Mouse (Mus musculus) heart, adult 18-20 months (tissue): Measurements from ENCODE around the gene Pold4. TPM values are rescaled to one million over a fixed set of nuclear protein-coding genes. Genes with fewer than 3 reads are reported as not detected.
A peak's percentile ranks its signal among the peaks of the same experiment; 100 is the strongest.
"Not testable (repeated sequence)": the region's sequence is repeated elsewhere in the genome, so short reads cannot be mapped to it uniquely, and the experiment has no call there.

Experiments used
- DNase-seq, 2 experiments: peaks; one replicate each; pipeline ENCODE4 v3.0.0; 2021 to 2022; ENCODE audit warnings: mixed read lengths in 1 of 2
- total RNA-seq, 2 experiments: library from RNA; stranded (reverse); gene quantifications; 2 replicates each; pipeline ENCODE4 v1.2.3; 2021

Pold4 gene
- total RNA-seq, 2 experiments from 2014 or later = 9.1 to 19.9 TPM

DNA sequence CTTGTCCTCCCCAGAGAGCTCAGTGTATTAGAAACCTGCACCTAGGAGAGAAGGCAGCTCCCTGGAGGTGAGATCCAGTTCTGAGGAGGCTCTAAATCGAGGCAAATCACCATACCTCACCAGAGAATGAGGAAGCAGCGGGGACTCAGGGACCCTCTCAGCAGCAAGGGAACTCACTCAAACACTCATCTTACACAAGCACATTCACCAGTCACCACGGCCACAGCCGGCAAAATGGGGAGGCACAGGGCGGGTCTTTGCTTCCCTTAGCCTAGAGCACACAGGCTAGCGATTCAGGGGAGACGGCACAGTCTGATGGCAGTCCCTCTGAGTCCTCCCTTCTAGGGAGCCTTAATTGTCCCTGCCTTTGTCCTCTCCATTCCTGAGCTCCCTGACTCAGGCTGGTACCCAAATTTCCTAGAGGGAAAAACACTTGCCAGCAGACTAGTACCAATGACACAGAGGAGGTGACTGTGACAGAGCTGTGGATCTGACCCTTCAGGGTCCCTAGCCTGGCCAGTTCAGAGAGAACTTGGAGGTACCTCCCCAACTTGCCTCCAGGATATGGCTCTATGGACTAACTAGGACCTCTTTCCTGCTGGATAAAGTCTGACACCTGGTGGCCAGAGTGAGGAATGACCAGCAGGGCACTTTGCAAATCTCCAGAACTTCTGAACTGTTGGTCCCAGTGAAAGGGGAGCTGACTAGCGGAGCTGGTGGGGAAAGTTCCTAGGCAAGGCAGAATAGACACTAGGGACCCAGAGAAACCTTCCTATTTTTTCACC lies 3.6 kb upstream of the Pold4 start:
- DNase-seq = peak; percentile 84 to 89

DNA sequence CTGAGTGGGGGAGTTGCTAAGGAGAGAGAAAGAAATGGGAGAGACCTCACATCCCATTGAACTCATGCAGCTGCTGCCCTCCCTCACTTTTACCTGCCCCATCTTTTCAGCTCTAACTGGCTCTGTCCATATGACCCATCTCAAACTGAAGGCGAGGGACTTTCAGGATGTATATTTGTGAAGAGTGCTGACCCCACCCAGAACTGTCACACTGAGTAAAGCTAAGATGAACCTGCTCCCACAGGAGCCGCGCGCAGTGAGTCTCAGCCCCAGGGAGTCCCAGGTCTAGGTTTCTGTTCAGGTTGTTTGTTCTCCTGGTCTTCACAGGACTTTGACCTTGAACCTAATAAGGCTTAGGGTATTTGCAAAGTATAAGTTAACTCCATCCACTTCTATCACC lies 2.8 kb upstream of the Pold4 start:
- DNase-seq = no peak

DNA sequence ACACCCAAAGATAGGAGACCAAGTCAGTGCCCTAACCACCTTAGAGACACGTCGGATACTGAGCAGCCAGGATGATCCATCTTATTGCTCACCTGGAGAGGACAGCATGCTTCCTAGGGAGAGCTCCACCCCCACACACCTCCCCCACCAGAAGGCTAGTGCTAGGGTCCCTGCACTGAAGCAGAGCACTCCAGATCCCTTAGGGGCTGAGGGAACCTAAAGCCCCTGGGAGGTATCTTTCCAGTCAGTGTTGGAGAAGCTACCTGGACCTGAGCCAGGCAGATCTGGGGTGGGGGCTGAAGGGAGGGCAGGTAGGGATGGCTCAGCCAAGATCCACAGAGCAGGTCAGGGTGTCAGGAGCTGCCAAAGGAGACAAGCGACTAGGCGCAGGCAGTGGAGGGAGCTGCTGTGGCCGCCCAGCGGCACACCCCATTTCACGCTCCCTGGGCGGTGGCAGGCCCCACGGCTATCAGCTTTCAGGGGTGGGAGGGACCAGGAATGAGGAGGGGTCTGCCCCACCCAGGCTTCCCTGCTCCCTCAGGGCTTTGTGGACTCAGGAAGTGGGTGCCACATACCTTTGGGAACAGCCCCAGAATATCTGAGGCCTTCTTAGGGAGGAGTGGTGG lies 2.1 kb upstream of the Pold4 start:
- DNase-seq = no peak

DNA sequence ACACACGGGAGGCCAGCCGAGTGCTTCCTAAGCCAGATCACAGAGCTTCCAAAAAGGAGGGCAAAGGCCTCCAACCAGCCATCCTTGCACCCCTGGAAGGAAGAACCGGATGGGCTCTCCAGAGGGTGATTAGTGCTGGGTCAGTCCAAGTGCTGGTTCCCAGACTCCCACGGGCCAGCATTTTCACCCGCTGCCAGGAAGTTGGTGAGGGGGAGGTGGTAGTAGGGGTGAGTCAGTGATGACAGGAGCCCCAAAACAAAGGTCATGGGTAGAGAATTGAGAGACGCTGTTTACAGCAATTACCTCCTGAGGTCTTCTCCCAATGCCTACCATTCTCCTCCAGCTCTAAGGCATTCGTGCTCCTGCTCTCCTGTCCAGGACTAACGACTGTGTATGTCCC lies 1.3 kb upstream of the Pold4 start:
- DNase-seq = peak; percentile 37 to 45

DNA sequence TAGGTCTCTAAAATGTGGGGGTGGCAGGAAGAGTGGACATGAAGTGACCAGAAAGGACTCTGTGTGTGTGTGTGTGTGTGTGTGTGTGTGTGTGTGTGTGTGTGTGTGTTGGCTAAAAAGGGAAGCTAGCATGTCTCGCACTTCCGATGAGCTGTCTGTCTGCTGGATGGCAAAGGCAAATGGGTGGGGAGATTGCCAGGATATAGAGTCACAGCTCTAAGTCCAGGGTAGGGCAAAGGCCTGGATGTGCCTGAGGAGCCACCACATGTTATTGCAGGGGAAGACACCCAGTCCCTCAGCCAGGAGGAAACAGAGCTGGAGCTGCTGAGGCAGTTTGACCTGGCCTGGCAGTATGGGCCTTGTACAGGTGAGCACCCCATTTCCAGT lies 480 bp downstream of the Pold4 start:
- peak in 1 of 2 experiments; percentile 74 for DNase-seq

DNA sequence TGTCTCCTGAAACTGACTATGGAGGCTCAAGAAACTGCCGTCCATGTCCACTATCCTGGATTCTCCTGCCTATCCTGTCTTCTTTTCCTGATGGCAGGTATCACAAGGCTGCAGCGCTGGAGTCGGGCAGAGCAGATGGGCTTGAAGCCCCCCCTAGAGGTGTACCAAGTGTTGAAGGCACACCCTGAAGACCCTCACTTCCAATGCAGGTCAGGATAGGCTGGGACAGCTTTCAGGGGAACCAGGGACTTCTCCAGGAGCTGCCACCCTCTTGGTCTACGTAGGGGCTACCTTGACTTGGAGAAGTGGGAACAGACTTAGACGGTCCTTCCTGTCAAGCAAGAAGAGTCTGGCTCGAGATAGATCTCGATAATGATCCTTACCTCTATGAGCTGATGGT lies 952 bp downstream of the Pold4 start:
- no peak for DNase-seq

DNA sequence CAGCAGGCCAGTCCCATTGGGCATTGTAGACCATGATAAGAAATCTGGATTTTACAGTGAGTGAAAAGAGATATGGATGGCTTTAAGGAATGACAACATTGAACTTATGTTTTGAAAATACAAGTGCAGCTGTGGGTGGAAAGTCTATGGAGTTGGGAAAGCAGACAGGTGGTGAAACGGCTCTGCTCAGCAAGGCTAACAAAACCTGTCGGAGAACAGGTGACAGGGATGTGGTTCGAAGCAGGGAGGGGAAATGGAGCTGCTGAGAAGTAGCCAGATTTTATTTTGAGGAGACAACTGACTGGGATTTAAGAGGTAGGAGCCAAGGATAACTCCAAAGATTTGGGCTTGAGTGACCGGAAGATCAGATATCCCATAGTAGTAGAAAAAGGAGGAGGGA lies 2.8 kb downstream of the Pold4 start:
- no peak for DNase-seq

DNA sequence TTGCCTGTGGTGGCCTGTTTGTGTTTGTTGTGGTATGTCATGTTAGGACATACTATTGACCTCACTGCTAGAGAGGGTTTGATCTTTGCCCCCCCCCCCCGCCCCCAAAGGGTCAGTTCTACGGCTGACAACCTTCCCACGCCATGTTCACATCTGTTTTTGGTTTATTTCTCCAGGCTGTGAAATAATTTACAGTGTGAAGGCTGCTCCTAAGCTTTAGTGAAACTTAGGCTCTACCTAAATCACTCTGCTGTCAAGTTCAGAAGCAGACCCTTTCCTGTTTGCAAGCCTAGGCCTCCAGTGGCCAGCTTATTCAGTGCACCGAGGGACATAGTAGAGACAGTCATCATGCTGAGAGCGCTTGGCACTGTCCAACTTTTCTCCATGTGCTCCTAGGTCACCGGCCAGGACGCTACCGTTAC lies 8.6 kb downstream of the Pold4 start:
- no peak for DNase-seq

DNA sequence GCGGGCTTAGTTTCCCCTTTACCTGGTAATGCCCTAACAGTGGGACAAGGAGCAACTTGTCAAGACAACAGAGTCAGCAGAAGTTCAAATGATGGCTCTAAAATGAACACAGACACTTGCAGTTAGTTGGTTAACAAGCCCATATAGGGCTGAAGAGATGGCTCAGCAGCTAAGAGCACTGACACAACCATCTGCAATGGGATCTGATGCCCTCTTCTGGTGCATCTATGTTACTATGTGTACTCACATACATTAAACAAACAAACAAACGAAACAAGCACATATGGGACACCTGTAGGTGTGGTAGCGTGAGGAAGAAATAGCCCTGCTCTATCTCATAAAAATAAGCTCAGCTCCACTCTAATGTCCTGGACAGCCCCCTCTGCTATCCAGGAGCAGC lies 10.7 kb downstream of the Pold4 start:
- DNase-seq = no peak

DNA sequence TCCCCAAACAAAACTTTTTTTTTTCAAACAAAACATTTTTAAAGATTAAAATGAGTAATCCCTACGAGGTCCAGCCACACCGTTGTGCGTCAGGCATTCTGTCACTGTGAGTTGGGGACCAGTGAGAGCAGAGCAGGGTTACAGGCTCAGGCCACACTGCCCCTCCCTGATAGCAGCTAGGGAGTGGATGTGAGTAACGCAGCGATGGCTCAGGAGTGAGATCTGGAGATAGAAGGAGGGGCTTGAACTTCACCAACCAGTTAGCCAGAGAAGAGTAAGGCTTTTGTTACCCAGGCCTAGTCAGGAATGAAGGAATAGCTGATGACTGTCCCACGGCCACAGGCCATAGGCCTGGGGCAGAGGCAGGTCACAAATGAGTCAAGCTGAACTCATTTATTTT lies 13.1 kb downstream of the Pold4 start:
- DNase-seq = no peak

DNA sequence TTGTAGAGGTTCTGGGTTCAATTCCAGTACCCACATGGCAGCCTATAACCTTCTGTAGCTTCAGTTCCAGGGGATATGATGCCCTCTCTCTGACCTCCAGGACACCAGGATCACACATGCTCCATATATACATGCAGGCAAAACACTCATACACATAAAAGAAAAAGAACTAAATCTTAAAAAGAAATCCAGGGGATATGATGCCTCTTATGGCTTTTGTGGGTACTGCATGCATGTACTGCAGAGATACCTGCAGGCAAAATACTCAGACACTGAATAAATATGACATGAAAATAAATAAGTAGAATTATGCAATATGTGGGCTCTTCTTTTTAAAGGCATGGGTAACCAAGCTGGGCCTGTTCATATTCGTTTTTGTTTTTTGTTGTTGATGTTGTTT lies 15.3 kb downstream of the Pold4 start:
- DNase-seq = no peak

DNA sequence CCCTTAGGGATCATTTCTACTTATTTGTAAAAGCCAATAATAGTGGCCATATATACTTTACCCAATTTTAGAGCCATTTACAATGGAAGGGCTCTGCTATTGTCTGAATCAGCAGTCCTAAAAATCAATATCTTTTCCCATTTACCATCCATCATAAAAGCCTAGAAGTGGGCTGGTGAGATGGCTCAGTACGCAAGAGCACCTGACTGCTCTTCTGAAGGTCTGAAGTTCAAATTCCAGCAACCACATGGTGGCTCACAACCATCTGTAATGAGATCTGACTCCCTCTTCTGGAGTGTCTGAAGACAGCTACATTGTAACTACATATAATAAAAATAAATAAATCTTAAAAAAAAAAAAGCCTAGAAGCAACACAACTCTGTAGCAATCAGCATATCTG lies 17.0 kb downstream of the Pold4 start:
- not testable (repeated sequence) for DNase-seq

DNA sequence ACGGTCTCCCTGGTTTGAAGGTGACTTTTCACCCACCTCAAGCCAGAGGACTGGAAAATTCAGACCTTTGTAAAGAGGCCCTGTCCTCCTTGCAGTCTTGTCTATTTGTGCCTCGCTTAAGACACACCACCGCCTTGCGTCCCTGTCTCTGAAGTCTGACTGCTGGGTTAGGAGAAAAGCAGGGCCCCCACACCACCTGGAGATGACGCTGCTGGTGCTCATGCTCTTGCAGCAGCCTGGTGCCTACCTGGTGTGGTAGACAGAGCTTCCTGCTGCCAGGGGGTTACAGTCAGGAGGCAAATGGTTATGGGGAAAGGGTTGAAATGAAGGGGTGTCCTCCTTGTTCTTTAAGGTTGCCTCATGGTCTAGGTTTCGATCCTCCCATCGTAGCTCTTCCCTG lies 22.5 kb downstream of the Pold4 start:
- DNase-seq = no peak

DNA sequence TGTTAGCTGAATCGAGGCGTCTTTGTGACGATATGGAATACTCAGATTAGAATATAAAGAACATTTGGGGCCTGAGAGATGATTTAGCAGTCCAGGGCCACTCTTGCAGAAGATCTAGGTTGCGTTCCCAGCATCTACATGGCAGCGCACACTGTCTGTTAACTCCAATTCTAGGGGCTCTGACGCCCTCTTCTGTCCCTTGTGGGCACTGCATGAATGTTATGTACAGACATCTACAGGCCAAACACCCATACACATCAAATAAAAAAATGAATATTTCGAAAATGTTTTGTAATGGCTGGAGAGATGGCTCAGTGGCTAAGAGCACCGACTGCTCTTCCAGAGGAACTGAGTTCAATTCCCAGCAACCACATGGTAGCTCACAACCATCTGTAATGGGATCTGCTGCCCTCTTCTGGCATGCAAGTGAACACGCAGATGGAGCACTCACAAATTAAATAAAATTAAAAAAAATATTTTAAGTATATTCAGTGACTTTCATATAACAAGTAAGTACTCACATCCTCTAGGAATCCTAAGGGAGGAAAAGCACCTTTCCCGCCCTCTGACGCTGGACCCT lies 24.0 kb downstream of the Pold4 start:
- no peak for DNase-seq

DNA sequence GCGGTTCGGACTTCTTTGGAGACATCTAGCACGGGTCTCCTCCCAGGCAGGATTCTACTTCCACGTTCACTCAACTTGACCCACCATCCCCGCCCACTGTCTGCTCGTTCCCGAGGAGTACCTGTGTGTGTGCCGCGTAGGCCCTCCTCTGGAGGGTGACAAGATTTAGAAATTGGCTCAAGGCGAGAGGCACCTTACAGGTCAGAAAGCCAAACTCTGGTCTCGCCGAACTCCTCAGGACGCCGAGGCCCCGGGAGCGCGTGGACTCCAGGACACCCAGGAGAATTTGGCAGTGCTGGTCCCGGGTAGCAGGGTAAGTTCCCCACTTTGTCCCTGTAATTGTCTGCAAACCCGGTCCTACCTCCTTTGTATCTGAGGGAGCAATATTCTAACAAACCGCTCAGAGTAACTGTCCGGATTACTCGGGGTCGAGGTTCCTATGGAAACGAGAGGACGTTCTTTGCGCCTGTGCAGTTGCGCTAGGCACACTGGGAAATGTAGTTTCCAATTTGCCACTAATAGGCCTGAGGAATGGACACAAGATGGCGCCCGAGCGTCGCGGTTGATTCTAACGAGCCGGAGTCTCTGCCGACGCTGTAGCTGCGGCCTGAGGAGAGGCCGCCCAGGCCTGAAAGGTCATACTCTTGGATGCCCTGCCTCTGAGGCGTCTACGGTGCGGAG lies 25.7 kb downstream of the Pold4 start:
- peak; percentile 95 to 98 for DNase-seq

DNA sequence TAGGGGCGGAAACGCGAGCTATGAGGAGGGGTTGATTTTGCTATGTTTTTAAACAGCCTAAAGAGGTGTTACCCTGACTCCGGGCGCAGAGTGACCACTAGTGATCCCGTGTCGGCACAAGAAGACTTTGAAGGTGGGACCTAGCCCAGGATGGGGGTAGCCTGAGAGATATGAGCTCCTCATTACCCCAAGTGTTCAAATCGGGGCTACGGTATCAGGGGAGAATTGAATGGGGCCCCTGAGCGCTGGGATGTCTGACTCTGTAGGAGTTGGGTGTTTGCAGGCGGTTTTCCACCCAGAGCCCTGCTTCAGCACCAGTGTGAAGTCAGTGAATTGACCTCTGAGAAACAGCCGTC lies 26.2 kb downstream of the Pold4 start:
- no peak for DNase-seq

DNA sequence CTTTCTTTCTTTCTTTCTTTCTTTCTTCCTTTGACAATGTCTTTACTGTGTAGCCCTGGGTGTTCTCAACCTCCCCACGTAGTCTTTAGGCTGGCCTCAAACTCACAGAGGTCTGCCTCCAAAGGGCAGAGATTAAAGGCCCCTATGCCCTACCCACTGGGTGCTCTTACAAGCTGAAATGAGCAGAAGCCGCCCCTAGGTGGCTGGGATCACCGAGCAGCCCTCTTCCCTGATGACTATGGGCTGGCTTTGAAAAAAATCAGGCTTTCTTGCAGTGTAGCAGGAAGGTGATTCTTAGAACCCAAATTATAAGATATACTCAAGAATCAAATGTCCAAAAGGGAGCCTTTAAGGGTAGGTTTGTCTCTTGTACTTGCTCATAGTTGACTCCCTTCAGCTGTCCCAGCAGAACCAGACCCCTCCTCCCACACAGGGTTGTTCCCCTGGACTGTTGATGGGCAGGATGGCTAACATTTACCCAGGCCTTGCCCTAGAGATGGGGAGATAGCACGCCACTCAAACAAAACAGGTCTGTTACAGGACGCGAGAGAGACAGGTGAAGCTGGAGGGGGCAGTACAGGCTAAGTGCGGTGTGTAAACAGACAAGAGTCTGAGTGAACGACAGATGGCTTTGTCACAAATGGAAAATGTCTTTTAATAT lies 29.5 kb downstream of the Pold4 start:
- no peak for DNase-seq

DNA sequence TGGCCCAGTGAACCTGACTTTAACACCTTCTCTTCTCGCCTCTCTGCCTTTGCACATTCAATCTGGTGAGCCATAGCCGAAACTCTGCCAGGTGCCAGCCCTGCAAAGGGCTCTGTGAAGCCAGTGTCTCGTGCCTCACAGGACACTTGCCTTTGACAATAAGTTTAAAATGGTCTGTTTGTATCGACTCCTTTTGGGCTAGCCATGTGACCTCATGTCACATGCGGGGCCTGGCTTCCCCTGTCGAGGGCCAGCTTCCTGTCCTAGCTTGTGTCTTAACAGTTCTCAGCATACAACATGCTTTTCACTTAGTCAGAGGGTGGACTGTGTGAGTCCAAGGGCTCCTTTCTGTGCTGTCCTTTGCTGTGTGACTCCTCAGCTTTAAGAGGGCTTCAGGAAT lies 31.1 kb downstream of the Pold4 start:
- DNase-seq = no peak

DNA sequence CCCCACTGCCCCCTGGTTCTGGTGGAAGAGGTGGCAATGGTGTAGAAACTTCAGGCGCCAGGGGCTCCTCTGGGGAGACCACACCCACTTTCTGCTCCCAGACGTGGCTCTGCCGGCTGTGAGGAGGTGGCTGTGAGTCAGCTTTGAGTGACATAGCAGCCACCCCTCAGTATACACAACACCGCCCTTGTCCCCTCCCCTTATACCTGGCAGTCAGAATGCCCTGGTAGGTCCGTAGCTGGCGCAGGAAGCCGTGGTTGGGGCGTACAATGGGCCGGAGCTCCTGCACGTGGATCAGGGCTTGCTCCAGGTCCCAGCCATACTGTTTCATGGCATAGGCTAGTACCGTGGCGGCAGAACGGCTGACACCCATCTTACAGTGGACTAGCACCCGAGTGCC lies 32.0 kb downstream of the Pold4 start:
- no peak for DNase-seq

DNA sequence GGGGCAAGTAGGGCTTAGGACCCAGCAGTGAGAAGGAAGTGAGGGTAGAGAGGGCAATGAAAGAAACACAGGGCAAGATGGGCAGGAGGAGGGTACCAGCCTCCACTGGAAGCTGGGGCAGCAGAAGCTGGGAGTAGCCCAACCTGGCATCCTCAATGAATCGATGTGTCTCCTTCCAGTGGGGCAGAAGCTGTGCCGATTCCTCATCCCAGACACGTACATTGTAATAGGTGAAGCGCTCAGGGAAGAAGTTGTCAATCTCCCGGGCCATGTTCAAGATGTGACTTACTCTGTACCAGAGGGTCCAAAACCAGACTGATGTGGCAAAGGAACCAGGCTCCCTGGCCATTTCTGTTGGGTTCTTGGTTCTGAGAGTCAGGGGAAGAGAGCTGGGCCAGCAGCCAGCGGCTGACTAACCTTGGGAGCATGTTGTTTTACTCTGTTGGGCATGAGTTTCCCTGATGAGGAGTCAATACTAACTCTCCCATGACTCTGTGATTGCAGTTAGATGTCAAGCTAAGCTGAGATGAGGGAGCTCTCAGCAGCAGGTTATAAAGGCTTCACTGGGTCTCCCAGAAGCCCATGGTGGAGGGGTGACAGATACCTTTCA lies 32.6 kb downstream of the Pold4 start:
- DNase-seq = no peak

DNA sequence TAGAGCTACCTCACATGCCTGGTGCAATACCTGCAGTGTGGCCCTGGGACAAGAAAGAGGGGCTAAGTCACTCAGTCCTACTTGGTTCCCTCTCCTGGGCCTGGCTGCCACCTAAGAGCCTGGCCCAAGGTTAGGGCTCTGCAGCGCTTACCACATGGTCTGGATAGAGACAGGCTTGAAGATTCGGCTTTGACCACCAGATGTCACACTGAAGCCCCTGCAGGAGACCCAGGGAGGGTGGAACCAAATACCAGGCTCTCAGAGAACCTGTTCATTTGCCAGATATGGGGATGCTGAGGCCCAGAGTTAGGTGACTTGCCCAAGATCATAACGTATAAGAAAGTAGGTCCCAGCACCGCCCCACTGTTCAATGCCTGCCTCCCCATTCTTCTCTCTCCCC lies 34.3 kb downstream of the Pold4 start:
- DNase-seq = no peak
